Mouse (Mus musculus) CD4-positive naive resting alpha-beta T cell, adult 76 days (primary cell): Measurements from ENCODE around the gene Anapc13. TPM values are rescaled to one million over a fixed set of nuclear protein-coding genes. Genes with fewer than 3 reads are reported as not detected.

Experiments
- total RNA-seq: library from RNA; stranded (reverse); gene quantifications from one replicate; pipeline ENCODE4 v1.2.4, GENCODE M21; 2023

Anapc13 gene
- 43.8 TPM for total RNA-seq

DNA sequence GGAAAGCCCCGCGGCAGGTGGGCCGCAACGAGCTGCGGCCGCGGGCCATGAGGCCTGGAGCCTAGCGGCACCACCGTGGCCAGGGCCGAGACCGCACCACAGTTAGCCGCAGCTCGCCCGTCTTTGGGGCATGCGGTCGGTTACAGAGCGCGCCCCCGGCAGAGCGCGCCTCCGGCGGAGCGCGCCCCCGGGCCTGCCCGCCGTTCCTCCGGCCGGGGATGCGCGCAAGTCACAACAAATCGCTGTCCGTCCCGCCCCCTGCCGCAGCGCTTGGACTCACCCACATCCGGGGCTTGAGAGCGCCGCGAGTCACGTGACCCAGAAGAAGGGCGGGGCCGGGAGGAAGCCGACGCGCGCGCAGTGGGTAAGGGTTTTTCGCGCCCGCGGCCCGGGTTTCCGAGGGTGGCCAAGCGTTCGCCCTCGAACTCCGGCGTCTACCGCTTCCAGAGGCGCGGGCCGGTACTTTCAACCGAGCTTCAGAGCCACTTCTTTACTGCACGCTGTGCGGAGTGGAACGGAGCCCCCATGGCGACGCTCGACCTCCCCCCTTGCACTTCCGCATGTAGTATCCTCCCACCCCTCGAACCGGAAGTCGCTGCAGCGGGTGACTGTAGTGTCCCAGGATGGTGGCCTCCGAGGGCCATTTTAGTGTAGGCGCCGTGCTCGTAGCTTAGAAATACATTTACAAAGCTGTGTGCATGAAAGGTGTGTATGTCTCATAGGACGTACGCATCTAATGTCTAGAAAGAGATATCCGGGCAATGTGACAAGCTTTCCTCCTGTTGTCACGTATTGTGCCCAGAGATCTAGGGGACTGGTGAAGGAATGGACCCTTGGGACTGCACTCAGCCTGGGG, at the start of gene Anapc13, which contains the start of gene Cep63:
Gene Anapc13, plus strand, starts transcription at position 314 of the 856 bp plus-strand sequence.
Gene Cep63, minus strand, starts transcription at position 552 of the 856 bp plus-strand sequence.

Other genes starting within 250 kb of the Anapc13 start
- gene Ky, start 120.5 kb upstream of the Anapc13 start, total RNA-seq = not detected
- 88.5 TPM for gene Cep63, start 238 bp downstream of the Anapc13 start, total RNA-seq
- 0.21 TPM for gene Amotl2, start 90.4 kb downstream of the Anapc13 start, total RNA-seq
- gene Ryk, start 208.6 kb downstream of the Anapc13 start, total RNA-seq = 1.00 TPM